Mouse (Mus musculus) intestine, embryonic 16.5 days (tissue): ENCODE results near the gene Otulin. TPM values are rescaled to one million over a fixed set of nuclear protein-coding genes. Genes with fewer than 3 reads are reported as not detected.

Experiments used
- ATAC-seq: fragments of 200-750 bp; cut with Nextera tagmentation; 2 replicates; pipeline ENCODE4 v1.8.0; 2017; ENCODE audit warnings: moderate TSS enrichment, moderate library complexity
- H3K27ac ChIP-seq: fragments of 300-500 bp; sonication (generic); 2 replicates; pipeline ENCODE4 v1.5.1; 2014; ENCODE audit warnings: mild to moderate bottlenecking, low read length
- H3K27me3 ChIP-seq: fragments of 300-500 bp; sonication (generic); replicated peaks from 2 replicates; pipeline ENCODE4 v1.6.1; 2014; ENCODE audit warnings: low read length, control low read depth, mixed read lengths; ENCODE audit not compliant: control insufficient read depth, insufficient read depth
- H3K36me3 ChIP-seq: fragments of 300-500 bp; sonication (generic); 2 replicates; pipeline ENCODE4 v1.6.1; 2014; ENCODE audit warnings: low read length, control low read depth; ENCODE audit not compliant: control insufficient read depth, insufficient read depth
- H3K4me1 ChIP-seq: fragments of 300-500 bp; sonication (generic); 2 replicates; pipeline ENCODE4 v1.6.1; 2014; ENCODE audit warnings: low read length, control low read depth, mixed read lengths; ENCODE audit not compliant: control insufficient read depth, insufficient read depth
- H3K4me2 ChIP-seq: fragments of 300-500 bp; sonication (generic); 2 replicates; pipeline ENCODE4 v1.6.1; 2014; ENCODE audit warnings: low read depth, low read length, control low read depth
- H3K4me3 ChIP-seq: fragments of 300-500 bp; sonication (generic); 2 replicates; pipeline ENCODE4 v1.5.1; 2014; ENCODE audit warnings: mild to moderate bottlenecking, low read length
- H3K9ac ChIP-seq: fragments of 300-500 bp; sonication (generic); 2 replicates; pipeline ENCODE4 v1.6.1; 2014; ENCODE audit warnings: low read depth, low read length
- H3K9me3 ChIP-seq: fragments of 300-500 bp; sonication (generic); 2 replicates; pipeline ENCODE4 v1.6.1; 2016; ENCODE audit warnings: low read length, control low read depth; ENCODE audit not compliant: control insufficient read depth
- WGBS: fragments of 180-500 bp; shearing (Covaris S2); extraction: QIAGEN DNeasy Blood & Tissue Kit; methylation state at CpG from one replicate; pipeline ENCODE4 v1.1.7; 2014; 5-methylcytosine and 5-hydroxymethylcytosine counted together
- polyA plus RNA-seq: library from polyadenylated mRNA; unstranded; fragments of >200 nt; fragmentation: Nextera tagmentation; extraction: Ambion mirVana; gene quantifications from 2 replicates; pipeline ENCODE4 v1.2.1, GENCODE M21; 2015

Otulin gene
- polyA plus RNA-seq, 1 experiment from 2014 or later: 4.7 TPM

GRCm38 (mm10) chr15:27553554-27553953 is 76.9 kb downstream of the Otulin start:
- WGBS: 84% methylated on average over 5 of the region's 5 CpGs

GRCm38 (mm10) chr15:27552129-27552700 is 78.3 kb downstream of the Otulin start:
- Histone ChIP-seq H3K36me3 (no peaks in the 10 kb centered on the region), H3K27ac (no peak overlapping the region), H3K4me3 (no peak overlapping the region), H3K4me2 (no peak overlapping the region), H3K9ac (no peak overlapping the region), H3K27me3 (no peaks in the 10 kb centered on the region), H3K4me1 (peaks cover 6% of the 10 kb centered on the region; the same call in 1 of the 2 replicates), H3K9me3 (no peaks in the 10 kb centered on the region)
- 71% methylated on average over 10 of the region's 10 CpGs for WGBS
- ATAC-seq: no peak

More at GRCm38 (mm10) chr15:27553554-27553953, 76.9 kb downstream of the Otulin start:
- H3K9me3 ChIP-seq: no peaks in the 10 kb centered on the region
- no peak overlapping the region for H3K4me3 ChIP-seq
- no peak overlapping the region for H3K4me2 ChIP-seq
- 0 out of 2 replicates have a peak, but pooled peaks cover 2% of the 10 kb centered on the region for H3K36me3 ChIP-seq
- no peak overlapping the region for H3K27ac ChIP-seq
- H3K4me1 ChIP-seq: peaks cover 6% of the 10 kb centered on the region; the same call in 1 of the 2 replicates
- no peak overlapping the region for H3K9ac ChIP-seq
- H3K27me3 ChIP-seq: no peaks in the 10 kb centered on the region
- no peak for ATAC-seq

GRCm38 (mm10) chr15:27551117-27552114 is 79.1 kb downstream of the Otulin start:
- H3K9ac ChIP-seq: no peak overlapping the region
- H3K4me3 ChIP-seq: no peak overlapping the region
- no peak overlapping the region for H3K4me2 ChIP-seq
- H3K9me3 ChIP-seq: no peaks in the 10 kb centered on the region
- peaks cover 6% of the 10 kb centered on the region; the same call in 1 of the 2 replicates for H3K4me1 ChIP-seq
- WGBS: 83% methylated on average over 19 of the region's 19 CpGs
- ATAC-seq: no peak
- H3K27me3 ChIP-seq: no peaks in the 10 kb centered on the region
- no peaks in the 10 kb centered on the region for H3K36me3 ChIP-seq
- no peak overlapping the region for H3K27ac ChIP-seq

DNA sequence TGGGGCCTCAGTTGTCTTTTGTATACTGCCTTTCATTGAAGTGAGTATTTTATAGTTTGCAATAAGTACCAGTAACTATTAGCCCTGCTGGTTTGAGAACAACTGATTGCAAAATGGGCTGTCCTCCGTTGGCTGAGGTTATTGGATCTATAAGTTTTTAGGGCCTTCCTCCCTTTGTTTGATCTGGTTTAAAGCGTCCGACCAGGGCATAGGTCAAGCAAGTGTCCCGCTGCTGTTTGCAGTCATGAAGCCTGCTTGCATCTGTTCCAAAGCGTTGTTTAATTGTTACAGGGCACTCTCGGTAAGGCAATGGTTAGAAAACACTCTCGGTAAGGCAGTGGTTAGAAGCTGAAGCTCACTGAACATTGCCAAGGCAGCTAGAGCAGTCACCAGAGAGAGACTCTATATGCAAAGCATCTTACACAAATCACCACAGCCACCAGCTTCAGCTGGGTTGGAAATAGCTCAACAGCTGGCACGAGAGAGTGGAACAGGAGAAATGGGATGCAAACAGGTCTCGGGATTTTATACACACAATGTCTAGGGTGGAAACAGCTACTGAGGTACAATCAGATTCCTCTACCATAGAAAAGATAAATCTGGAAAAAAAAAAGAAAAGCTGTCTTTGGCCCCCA is 80.0 kb downstream of the Otulin start:
- no peak overlapping the region for H3K4me2 ChIP-seq
- H3K4me1 ChIP-seq: peaks cover 6% of the 10 kb centered on the region; the same call in 1 of the 2 replicates
- H3K36me3 ChIP-seq: no peaks in the 10 kb centered on the region
- H3K27ac ChIP-seq: no peak overlapping the region
- H3K9me3 ChIP-seq: no peaks in the 10 kb centered on the region
- no peak for ATAC-seq
- H3K27me3 ChIP-seq: no peaks in the 10 kb centered on the region
- H3K9ac ChIP-seq: no peak overlapping the region
- WGBS: 60% methylated on average over 9 of the region's 9 CpGs
- H3K4me3 ChIP-seq: no peak overlapping the region

DNA sequence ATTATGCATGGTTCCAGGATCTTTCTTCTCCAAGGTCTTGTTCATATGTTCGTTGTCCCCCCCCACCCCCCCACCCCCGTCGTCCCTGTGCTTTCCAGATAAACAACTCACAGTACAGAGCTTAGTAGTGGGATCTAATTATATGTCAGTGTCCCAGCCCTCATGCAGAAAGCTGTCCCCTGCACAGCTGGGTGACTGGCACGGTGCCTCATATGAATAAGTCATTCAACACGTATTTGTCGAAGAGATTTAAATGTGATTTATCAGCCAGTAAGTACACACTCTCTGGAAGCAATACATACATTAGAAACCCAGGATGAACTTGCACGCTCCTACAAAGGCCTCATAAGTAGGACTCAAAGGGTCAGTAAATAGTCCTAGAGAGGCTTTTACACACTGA is 80.6 kb downstream of the Otulin start:
- WGBS: 43% methylated on average over 7 of the region's 7 CpGs
- Histone ChIP-seq H3K27ac (no peak overlapping the region), H3K27me3 (no peaks in the 10 kb centered on the region), H3K4me2 (no peak overlapping the region), H3K9ac (no peak overlapping the region), H3K4me3 (no peak overlapping the region), H3K36me3 (no peaks in the 10 kb centered on the region), H3K9me3 (no peaks in the 10 kb centered on the region), H3K4me1 (peaks cover 6% of the 10 kb centered on the region; the same call in 1 of the 2 replicates)
- ATAC-seq: no peak

GRCm38 (mm10) chr15:27549071-27549470 is 81.4 kb downstream of the Otulin start:
- no peaks in the 10 kb centered on the region for H3K27me3 ChIP-seq
- peaks cover 6% of the 10 kb centered on the region; the same call in 1 of the 2 replicates for H3K4me1 ChIP-seq
- 82% methylated on average over 10 of the region's 10 CpGs for WGBS

DNA sequence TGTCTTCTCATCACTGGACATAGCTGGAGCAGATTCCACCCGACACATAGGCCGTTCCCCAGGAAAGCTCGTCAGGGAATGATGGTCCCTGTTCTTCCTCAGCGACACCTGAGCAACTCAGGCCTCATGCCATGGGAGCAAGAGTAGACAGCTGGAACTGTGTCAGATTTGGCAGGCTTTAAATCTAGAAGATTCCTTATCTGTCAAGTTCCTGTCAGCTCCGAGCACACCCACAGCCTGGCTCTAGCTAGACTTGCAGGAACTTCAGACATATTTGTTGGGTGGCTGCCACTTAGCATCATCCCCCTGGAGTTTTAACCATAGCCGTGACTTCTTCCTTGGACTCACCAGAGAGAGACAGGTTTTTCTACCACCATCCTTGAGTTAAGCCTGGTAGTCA is 82.4 kb downstream of the Otulin start:
- Histone ChIP-seq H3K4me2 (no peak overlapping the region), H3K9ac (no peak overlapping the region), H3K9me3 (no peaks in the 10 kb centered on the region), H3K27ac (no peak overlapping the region), H3K4me1 (peaks cover 6% of the 10 kb centered on the region; the same call in 1 of the 2 replicates), H3K36me3 (no peaks in the 10 kb centered on the region), H3K27me3 (no peaks in the 10 kb centered on the region), H3K4me3 (no peak overlapping the region)
- WGBS: 86% methylated on average over 6 of the region's 6 CpGs
- ATAC-seq: no peak

More at GRCm38 (mm10) chr15:27549071-27549470, 81.4 kb downstream of the Otulin start:
- H3K36me3 ChIP-seq: no peaks in the 10 kb centered on the region
- no peak overlapping the region for H3K4me3 ChIP-seq
- no peak overlapping the region for H3K4me2 ChIP-seq
- no peak for ATAC-seq
- H3K9ac ChIP-seq: no peak overlapping the region
- no peaks in the 10 kb centered on the region for H3K9me3 ChIP-seq
- no peak overlapping the region for H3K27ac ChIP-seq

- no peak overlapping the region for H3K27ac ChIP-seq
- no peak overlapping the region for H3K9ac ChIP-seq
- H3K4me1 ChIP-seq: peaks cover under 1% of the 10 kb centered on the region; the same call in 1 of the 2 replicates
- WGBS: 87% methylated on average over 10 of the region's 10 CpGs
- H3K4me2 ChIP-seq: no peak overlapping the region
- no peak for ATAC-seq
- H3K27me3 ChIP-seq: no peaks in the 10 kb centered on the region
- H3K36me3 ChIP-seq: no peaks in the 10 kb centered on the region
- no peaks in the 10 kb centered on the region for H3K9me3 ChIP-seq
- no peak overlapping the region for H3K4me3 ChIP-seq
Observed at GRCm38 (mm10) chr15:27545203-27545602, 85.3 kb downstream of the Otulin start.

- Histone ChIP-seq H3K4me1 (peaks cover 16% of the 10 kb centered on the region; the same call in 1 of the 2 replicates), H3K27ac (no peak overlapping the region), H3K4me3 (no peak overlapping the region), H3K9me3 (no peaks in the 10 kb centered on the region), H3K9ac (no peak overlapping the region), H3K36me3 (no peaks in the 10 kb centered on the region), H3K4me2 (no peak overlapping the region), H3K27me3 (no peaks in the 10 kb centered on the region)
- ATAC-seq: no peak
- WGBS: 83% methylated on average over 9 of the region's 9 CpGs
Observed at GRCm38 (mm10) chr15:27539745-27540144, 90.7 kb downstream of the Otulin start.
